Mouse (Mus musculus): ENCODE data around the gene Pced1a. TPM values are rescaled to one million over a fixed set of nuclear protein-coding genes. Genes with fewer than 3 reads are reported as not detected.
A peak's percentile ranks its signal among the peaks of the same experiment; 100 is the strongest.

Gene Pced1a
- polyA plus RNA-seq, 1 experiment, result 0.42 TPM

- peaks cover 47% of the 10 kb centered on the region for H3K4me1 ChIP-seq (ENCODE audit: control insufficient read depth)
- no peaks in the 10 kb centered on the region for H3K27me3 ChIP-seq (ENCODE audit: control insufficient read depth)
- H3K4me3 ChIP-seq (replicated peaks), result no peak overlapping the region
- H3K36me3 ChIP-seq (ENCODE audit: control insufficient read depth), result peaks cover 81% of the 10 kb centered on the region
- H3K9me3 ChIP-seq (ENCODE audit: control insufficient read depth, low read length), result no peaks in the 10 kb centered on the region
- TF ChIP-seq GATA1 (IDR thresholded peaks at IDR 0.05; ENCODE audit: low read length), result no peak
- no peak for TF ChIP-seq TAL1 (IDR thresholded peaks at IDR 0.05; ENCODE audit: low read length)
Observed at GRCm38 (mm10) chr2:130442162-130442561, 17.7 kb upstream of the Pced1a start.

- no peak for TF ChIP-seq GATA1 (IDR thresholded peaks at IDR 0.05; ENCODE audit: low read length)
- TF ChIP-seq TAL1 (IDR thresholded peaks at IDR 0.05; ENCODE audit: low read length), result no peak
- Histone ChIP-seq H3K4me3 (replicated peaks) (no peak overlapping the region), H3K27me3 (ENCODE audit: control insufficient read depth) (no peaks in the 10 kb centered on the region), H3K36me3 (ENCODE audit: control insufficient read depth) (peaks cover 83% of the 10 kb centered on the region), H3K9me3 (ENCODE audit: control insufficient read depth, low read length) (no peaks in the 10 kb centered on the region), H3K4me1 (ENCODE audit: control insufficient read depth) (peaks cover 47% of the 10 kb centered on the region)
Observed at GRCm38 (mm10) chr2:130439840-130440480, 15.5 kb upstream of the Pced1a start.

GRCm38 (mm10) chr2:130438861-130439260 lies 14.4 kb upstream of the Pced1a start:
- Histone ChIP-seq H3K4me1 (ENCODE audit: control insufficient read depth) (peaks cover 47% of the 10 kb centered on the region), H3K9me3 (ENCODE audit: control insufficient read depth, low read length) (no peaks in the 10 kb centered on the region), H3K36me3 (ENCODE audit: control insufficient read depth) (peaks cover 77% of the 10 kb centered on the region), H3K27me3 (ENCODE audit: control insufficient read depth) (no peaks in the 10 kb centered on the region), H3K4me3 (replicated peaks) (no peak overlapping the region)
- TF ChIP-seq TAL1 (IDR thresholded peaks at IDR 0.05; ENCODE audit: low read length) (no peak), GATA1 (IDR thresholded peaks at IDR 0.05; ENCODE audit: low read length) (no peak)

- Histone ChIP-seq H3K36me3 (ENCODE audit: control insufficient read depth) (peaks cover 73% of the 10 kb centered on the region), H3K9me3 (ENCODE audit: control insufficient read depth, low read length) (no peaks in the 10 kb centered on the region), H3K4me1 (ENCODE audit: control insufficient read depth) (peaks cover 38% of the 10 kb centered on the region), H3K27me3 (ENCODE audit: control insufficient read depth) (no peaks in the 10 kb centered on the region), H3K4me3 (replicated peaks) (no peak overlapping the region)
- TF ChIP-seq GATA1 (IDR thresholded peaks at IDR 0.05; ENCODE audit: low read length) (no peak), TAL1 (IDR thresholded peaks at IDR 0.05; ENCODE audit: low read length) (no peak)
Observed at GRCm38 (mm10) chr2:130436769-130437168, 12.3 kb upstream of the Pced1a start.

GRCm38 (mm10) chr2:130433152-130433551 lies 8.7 kb upstream of the Pced1a start:
- no peaks in the 10 kb centered on the region for H3K27me3 ChIP-seq (ENCODE audit: control insufficient read depth)
- H3K9me3 ChIP-seq (ENCODE audit: control insufficient read depth, low read length), result no peaks in the 10 kb centered on the region
- no peak overlapping the region for H3K4me3 ChIP-seq (replicated peaks)
- TF ChIP-seq TAL1 (IDR thresholded peaks at IDR 0.05; ENCODE audit: low read length), result no peak
- TF ChIP-seq GATA1 (IDR thresholded peaks at IDR 0.05; ENCODE audit: low read length), result no peak
- peaks cover 30% of the 10 kb centered on the region for H3K4me1 ChIP-seq (ENCODE audit: control insufficient read depth)
- H3K36me3 ChIP-seq (ENCODE audit: control insufficient read depth), result peaks cover 57% of the 10 kb centered on the region

GRCm38 (mm10) chr2:130432157-130432556 lies 7.7 kb upstream of the Pced1a start:
- Histone ChIP-seq H3K4me3 (replicated peaks) (no peak overlapping the region), H3K9me3 (ENCODE audit: control insufficient read depth, low read length) (no peaks in the 10 kb centered on the region), H3K4me1 (ENCODE audit: control insufficient read depth) (peaks cover 37% of the 10 kb centered on the region), H3K36me3 (ENCODE audit: control insufficient read depth) (peaks cover 54% of the 10 kb centered on the region), H3K27me3 (ENCODE audit: control insufficient read depth) (no peaks in the 10 kb centered on the region)
- TF ChIP-seq TAL1 (IDR thresholded peaks at IDR 0.05; ENCODE audit: low read length) (no peak), GATA1 (IDR thresholded peaks at IDR 0.05; ENCODE audit: low read length) (no peak)

- H3K4me1 ChIP-seq (ENCODE audit: control insufficient read depth), result peaks cover 47% of the 10 kb centered on the region
- no peaks in the 10 kb centered on the region for H3K27me3 ChIP-seq (ENCODE audit: control insufficient read depth)
- no peaks in the 10 kb centered on the region for H3K9me3 ChIP-seq (ENCODE audit: control insufficient read depth, low read length)
- TF ChIP-seq GATA1 (IDR thresholded peaks at IDR 0.05; ENCODE audit: low read length) (no peak), TAL1 (IDR thresholded peaks at IDR 0.05; ENCODE audit: low read length) (no peak)
- peaks cover 48% of the 10 kb centered on the region for H3K36me3 ChIP-seq (ENCODE audit: control insufficient read depth)
- H3K4me3 ChIP-seq (replicated peaks), result no peak overlapping the region
Observed at GRCm38 (mm10) chr2:130430484-130430883, 6.0 kb upstream of the Pced1a start.

- no peaks in the 10 kb centered on the region for H3K9me3 ChIP-seq (ENCODE audit: control insufficient read depth, low read length)
- peaks cover 54% of the 10 kb centered on the region for H3K4me1 ChIP-seq (ENCODE audit: control insufficient read depth)
- no peak overlapping the region for H3K4me3 ChIP-seq (replicated peaks)
- no peak for TF ChIP-seq TAL1 (IDR thresholded peaks at IDR 0.05; ENCODE audit: low read length)
- TF ChIP-seq GATA1 (IDR thresholded peaks at IDR 0.05; ENCODE audit: low read length), result no peak
- H3K36me3 ChIP-seq (ENCODE audit: control insufficient read depth), result peaks cover 48% of the 10 kb centered on the region
- H3K27me3 ChIP-seq (ENCODE audit: control insufficient read depth), result no peaks in the 10 kb centered on the region
Observed at GRCm38 (mm10) chr2:130429851-130430250, 5.3 kb upstream of the Pced1a start.

GRCm38 (mm10) chr2:130425112-130425511 lies 611 bp upstream of the Pced1a start:
- peak overlapping the region; percentile 85 for H3K4me3 ChIP-seq (replicated peaks)
- no peaks in the 10 kb centered on the region for H3K27me3 ChIP-seq (ENCODE audit: control insufficient read depth)
- no peak for TF ChIP-seq TAL1 (IDR thresholded peaks at IDR 0.05; ENCODE audit: low read length)
- no peak for TF ChIP-seq GATA1 (IDR thresholded peaks at IDR 0.05; ENCODE audit: low read length)
- H3K9me3 ChIP-seq (ENCODE audit: control insufficient read depth, low read length), result no peaks in the 10 kb centered on the region
- H3K4me1 ChIP-seq (ENCODE audit: control insufficient read depth), result peaks cover 55% of the 10 kb centered on the region
- H3K36me3 ChIP-seq (ENCODE audit: control insufficient read depth), result peaks cover 19% of the 10 kb centered on the region

Data from erythroblast, embryonic 14.5 days (primary cell).